Mouse (Mus musculus) ES-Bruce4 (cell line): ENCODE results near the gene Elovl6.

Source experiments
- CTCF ChIP-seq: IDR thresholded peaks from one replicate; pipeline ENCODE4 v1.8.1; 2011; ENCODE audit warnings: low read depth, low read length
- EP300 ChIP-seq: IDR thresholded peaks from 2 replicates; pipeline ENCODE4 v1.6.1; 2011; ENCODE audit warnings: low read depth, low read length; ENCODE audit not compliant: insufficient read depth
- POLR2A ChIP-seq: IDR thresholded peaks from one replicate; pipeline ENCODE4 v1.8.1; 2011; ENCODE audit warnings: low read length; ENCODE audit not compliant: insufficient read depth

DNA sequence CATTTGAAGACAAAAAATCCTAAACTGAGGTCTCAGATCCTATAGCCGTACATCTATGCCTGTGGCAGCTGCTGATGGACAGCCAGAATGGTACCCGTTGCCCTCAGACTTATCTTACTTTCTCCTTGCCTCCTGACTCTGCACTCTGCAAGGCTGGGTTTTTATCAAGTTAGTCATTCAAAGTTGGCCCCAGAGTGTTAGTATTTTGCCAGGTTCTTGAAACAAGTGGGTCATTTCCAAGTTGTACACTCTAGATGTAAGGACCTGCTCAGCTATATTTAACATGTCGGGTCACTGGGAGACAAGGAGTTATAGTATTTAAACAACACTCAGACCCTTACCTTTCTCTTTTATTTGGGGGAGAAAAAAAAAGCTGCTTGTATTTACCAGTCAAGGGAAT, 88.6 kb downstream of the Elovl6 start:
- TF ChIP-seq CTCF (no peak), EP300 (no peak), POLR2A (no peak)
